Mouse (Mus musculus) granulocyte monocyte progenitor cell, adult 5-6 weeks (primary cell): ENCODE data around the gene Trp53bp1. TPM values are rescaled to one million over a fixed set of nuclear protein-coding genes. Genes with fewer than 3 reads are reported as not detected.

Experiments used
- ATAC-seq: replicated peaks from 2 replicates; pipeline ENCODE4 v1.8.0; 2016; ENCODE audit warnings: mild to moderate bottlenecking, moderate TSS enrichment, inconsistent platforms; ENCODE audit not compliant: poor library complexity, severe bottlenecking
- total RNA-seq, 2 experiments: library from RNA; stranded (forward) in 1 of 2; stranded (reverse) in 1 of 2; fragments of 200-712, 200-1000 nt in 1 of 2; fragments of >200 nt in 1 of 2; fragmentation: Nextera tagmentation in 1 of 2; gene quantifications; 2 replicates each; pipeline ENCODE4 v1.2.3; 2014 to 2017

The Trp53bp1 gene
- total RNA-seq, 2 experiments from 2014 or later = 43.3 to 43.6 TPM

GRCm38 (mm10) chr2:121153100-121153499 lies 118.1 kb downstream of the Trp53bp1 start:
- no peak for ATAC-seq

GRCm38 (mm10) chr2:121149679-121150078 lies 121.5 kb downstream of the Trp53bp1 start:
- no peak for ATAC-seq

Other genes with a start within 250 kb of the Trp53bp1 start
- not detected in 2 replicates for gene Epb42, start 234.3 kb downstream of the Trp53bp1 start, total RNA-seq (2014; fragmentation: Nextera tagmentation)
- gene Epb42, start 234.3 kb downstream of the Trp53bp1 start, total RNA-seq (2017) = not detected in 2 replicates
- gene Tgm5, start 185.6 kb downstream of the Trp53bp1 start, total RNA-seq (2014; fragmentation: Nextera tagmentation) = not detected in 2 replicates
- not detected in 2 replicates for gene Tgm5, start 185.6 kb downstream of the Trp53bp1 start, total RNA-seq (2017)
- not detected in 2 replicates for gene Tgm7, start 161.6 kb downstream of the Trp53bp1 start, total RNA-seq (2014; fragmentation: Nextera tagmentation)
- gene Tgm7, start 161.6 kb downstream of the Trp53bp1 start, total RNA-seq (2017) = not detected in 2 replicates
- 10.4 and 17.9 TPM in 2 replicates for gene Adal, start 131.0 kb downstream of the Trp53bp1 start, total RNA-seq (2014; fragmentation: Nextera tagmentation)
- 9.0 and 9.2 TPM in 2 replicates for gene Adal, start 131.0 kb downstream of the Trp53bp1 start, total RNA-seq (2017)
- gene Lcmt2, start 130.8 kb downstream of the Trp53bp1 start, total RNA-seq (2014; fragmentation: Nextera tagmentation) = 6.6 and 9.7 TPM in 2 replicates
- 6.6 and 7.3 TPM in 2 replicates for gene Lcmt2, start 130.8 kb downstream of the Trp53bp1 start, total RNA-seq (2017)
- gene Tubgcp4, start 100.8 kb downstream of the Trp53bp1 start, total RNA-seq (2014; fragmentation: Nextera tagmentation) = 48.4 and 60.8 TPM in 2 replicates
- gene Tubgcp4, start 100.8 kb downstream of the Trp53bp1 start, total RNA-seq (2017) = 27.0 and 36.1 TPM in 2 replicates
- 14.1 and 21.9 TPM in 2 replicates for gene Zscan29, start 100.3 kb downstream of the Trp53bp1 start, total RNA-seq (2014; fragmentation: Nextera tagmentation)
- gene Zscan29, start 100.3 kb downstream of the Trp53bp1 start, total RNA-seq (2017) = 23.0 and 23.8 TPM in 2 replicates
- not detected in 2 replicates for gene Map1a, start 18.2 kb upstream of the Trp53bp1 start, total RNA-seq (2014; fragmentation: Nextera tagmentation)
- 0.04 TPM in 1 of 2 replicates, not detected in the other for gene Map1a, start 18.2 kb upstream of the Trp53bp1 start, total RNA-seq (2017)
- 11.0 and 15.1 TPM in 2 replicates for gene Ppip5k1, start 84.0 kb upstream of the Trp53bp1 start, total RNA-seq (2014; fragmentation: Nextera tagmentation)
- 8.4 and 10.3 TPM in 2 replicates for gene Ppip5k1, start 84.0 kb upstream of the Trp53bp1 start, total RNA-seq (2017)
- gene Ckmt1, start 86.3 kb upstream of the Trp53bp1 start, total RNA-seq (2014; fragmentation: Nextera tagmentation) = not detected in 2 replicates
- gene Ckmt1, start 86.3 kb upstream of the Trp53bp1 start, total RNA-seq (2017) = not detected in 2 replicates
- not detected in 2 replicates for gene Strc, start 115.8 kb upstream of the Trp53bp1 start, total RNA-seq (2014; fragmentation: Nextera tagmentation)
- not detected in 2 replicates for gene Strc, start 115.8 kb upstream of the Trp53bp1 start, total RNA-seq (2017)
- gene Pdia3, start 142.4 kb upstream of the Trp53bp1 start, total RNA-seq (2014; fragmentation: Nextera tagmentation) = 315 and 355 TPM in 2 replicates
- gene Pdia3, start 142.4 kb upstream of the Trp53bp1 start, total RNA-seq (2017) = 423 and 509 TPM in 2 replicates
- gene Catsper2, start 142.4 kb upstream of the Trp53bp1 start, total RNA-seq (2014; fragmentation: Nextera tagmentation) = 1.3 TPM in 2 replicates
- gene Catsper2, start 142.4 kb upstream of the Trp53bp1 start, total RNA-seq (2017) = 1.8 and 1.9 TPM in 2 replicates
- not detected in 2 replicates for gene Ell3, start 172.9 kb upstream of the Trp53bp1 start, total RNA-seq (2014; fragmentation: Nextera tagmentation)
- not detected in 2 replicates for gene Ell3, start 172.9 kb upstream of the Trp53bp1 start, total RNA-seq (2017)
- 530 and 577 TPM in 2 replicates for gene Serf2, start 177.8 kb upstream of the Trp53bp1 start, total RNA-seq (2014; fragmentation: Nextera tagmentation)
- gene Serf2, start 177.8 kb upstream of the Trp53bp1 start, total RNA-seq (2017) = 211 and 218 TPM in 2 replicates
- gene Hypk, start 181.9 kb upstream of the Trp53bp1 start, total RNA-seq (2014; fragmentation: Nextera tagmentation) = 103 and 133 TPM in 2 replicates
- 78.2 and 90.6 TPM in 2 replicates for gene Hypk, start 181.9 kb upstream of the Trp53bp1 start, total RNA-seq (2017)
- gene Serinc4, start 185.4 kb upstream of the Trp53bp1 start, total RNA-seq (2014; fragmentation: Nextera tagmentation) = not detected in 2 replicates
- 0.26 and 0.60 TPM in 2 replicates for gene Serinc4, start 185.4 kb upstream of the Trp53bp1 start, total RNA-seq (2017)
- 23.3 and 30.9 TPM in 2 replicates for gene Mfap1b, start 202.7 kb upstream of the Trp53bp1 start, total RNA-seq (2014; fragmentation: Nextera tagmentation)
- 45.9 and 52.2 TPM in 2 replicates for gene Mfap1b, start 202.7 kb upstream of the Trp53bp1 start, total RNA-seq (2017)
- gene Mfap1a, start 235.3 kb upstream of the Trp53bp1 start, total RNA-seq (2014; fragmentation: Nextera tagmentation) = 23.3 and 24.5 TPM in 2 replicates
- gene Mfap1a, start 235.3 kb upstream of the Trp53bp1 start, total RNA-seq (2017) = 36.3 and 46.9 TPM in 2 replicates
- 34.1 and 39.1 TPM in 2 replicates for gene Wdr76, start 235.3 kb upstream of the Trp53bp1 start, total RNA-seq (2014; fragmentation: Nextera tagmentation)
- 33.9 and 38.7 TPM in 2 replicates for gene Wdr76, start 235.3 kb upstream of the Trp53bp1 start, total RNA-seq (2017)